Mouse (Mus musculus): ENCODE results near the gene Crtap. TPM values are rescaled to one million over a fixed set of nuclear protein-coding genes. Genes with fewer than 3 reads are reported as not detected.

Crtap gene
- polyA plus RNA-seq, 1 experiment: 9.0 TPM

GRCm38 (mm10) chr9:114326011-114326748, 64.3 kb downstream of the Crtap start:
- WGBS: 48% methylated on average over 3 of the region's 3 CpGs
- Histone ChIP-seq H3K4me3 (replicated peaks; ENCODE audit: control insufficient read depth, low read depth, low read length) (no peak overlapping the region), H3K27ac (ENCODE audit: control insufficient read depth, insufficient read depth, low read depth, low read length, poor library complexity) (no peak overlapping the region), H3K4me1 (ENCODE audit: control insufficient read depth, insufficient read depth, low read length) (no peaks in the 10 kb centered on the region)
- TF ChIP-seq CTCF (IDR thresholded peaks at IDR 0.05; ENCODE audit: control insufficient read depth, insufficient read depth, low read length): no peak
- no peak for TF ChIP-seq POLR2A (IDR thresholded peaks at IDR 0.05; ENCODE audit: borderline replicate concordance, control insufficient read depth, low read depth, low read length)

Other genes starting within 250 kb of the Crtap start
- not detected in 2 replicates for gene Bcl2a1c, start 60.5 kb downstream of the Crtap start, polyA plus RNA-seq (2011; ENCODE audit: insufficient read depth, insufficient read length, low replicate concordance, missing spikeins)
- 4.7 and 11.0 TPM in 2 replicates for gene Glb1, start 10.4 kb upstream of the Crtap start, polyA plus RNA-seq (2011; ENCODE audit: insufficient read depth, insufficient read length, low replicate concordance, missing spikeins)
- 0.81 and 3.5 TPM in 2 replicates for gene Tmppe, start 10.4 kb upstream of the Crtap start, polyA plus RNA-seq (2011; ENCODE audit: insufficient read depth, insufficient read length, low replicate concordance, missing spikeins)
- gene Ccr4, start 114.2 kb upstream of the Crtap start, polyA plus RNA-seq (2011; ENCODE audit: insufficient read depth, insufficient read length, low replicate concordance, missing spikeins): 1.2 TPM in 1 of 2 replicates, not detected in the other
- not detected in 2 replicates for gene C130032M10Rik, start 125.0 kb upstream of the Crtap start, polyA plus RNA-seq (2011; ENCODE audit: insufficient read depth, insufficient read length, low replicate concordance, missing spikeins)
- 0.23 and 4.1 TPM in 2 replicates for gene Trim71, start 173.7 kb upstream of the Crtap start, polyA plus RNA-seq (2011; ENCODE audit: insufficient read depth, insufficient read length, low replicate concordance, missing spikeins)
- gene Cnot10, start 249.5 kb upstream of the Crtap start, polyA plus RNA-seq (2011; ENCODE audit: insufficient read depth, insufficient read length, low replicate concordance, missing spikeins): 20.6 and 34.5 TPM in 2 replicates